Mouse (Mus musculus) megakaryocyte-erythroid progenitor cell, adult 5-6 weeks (primary cell): ENCODE data around the gene Plpp1. TPM values are rescaled to one million over a fixed set of nuclear protein-coding genes. Genes with fewer than 3 reads are reported as not detected.

ENCODE experiments used
- ATAC-seq: replicated peaks from 2 replicates; pipeline ENCODE4 v1.8.0; 2016; ENCODE audit warnings: mild to moderate bottlenecking, inconsistent platforms; ENCODE audit not compliant: severe bottlenecking, poor library complexity, low FRiP score, low TSS enrichment
- total RNA-seq, 2 experiments: library from RNA; stranded (forward) in 1 of 2; stranded (reverse) in 1 of 2; fragments of 200-1000, 215-1000 nt in 1 of 2; fragments of >200 nt in 1 of 2; fragmentation: Nextera tagmentation in 1 of 2; gene quantifications; 2 replicates each; pipeline ENCODE4 v1.2.3; 2014 to 2017

The Plpp1 gene
- total RNA-seq (2014; fragmentation: Nextera tagmentation), result 9.7 and 17.3 TPM in 2 replicates
- 8.3 and 19.3 TPM in 2 replicates for total RNA-seq (2017)

DNA sequence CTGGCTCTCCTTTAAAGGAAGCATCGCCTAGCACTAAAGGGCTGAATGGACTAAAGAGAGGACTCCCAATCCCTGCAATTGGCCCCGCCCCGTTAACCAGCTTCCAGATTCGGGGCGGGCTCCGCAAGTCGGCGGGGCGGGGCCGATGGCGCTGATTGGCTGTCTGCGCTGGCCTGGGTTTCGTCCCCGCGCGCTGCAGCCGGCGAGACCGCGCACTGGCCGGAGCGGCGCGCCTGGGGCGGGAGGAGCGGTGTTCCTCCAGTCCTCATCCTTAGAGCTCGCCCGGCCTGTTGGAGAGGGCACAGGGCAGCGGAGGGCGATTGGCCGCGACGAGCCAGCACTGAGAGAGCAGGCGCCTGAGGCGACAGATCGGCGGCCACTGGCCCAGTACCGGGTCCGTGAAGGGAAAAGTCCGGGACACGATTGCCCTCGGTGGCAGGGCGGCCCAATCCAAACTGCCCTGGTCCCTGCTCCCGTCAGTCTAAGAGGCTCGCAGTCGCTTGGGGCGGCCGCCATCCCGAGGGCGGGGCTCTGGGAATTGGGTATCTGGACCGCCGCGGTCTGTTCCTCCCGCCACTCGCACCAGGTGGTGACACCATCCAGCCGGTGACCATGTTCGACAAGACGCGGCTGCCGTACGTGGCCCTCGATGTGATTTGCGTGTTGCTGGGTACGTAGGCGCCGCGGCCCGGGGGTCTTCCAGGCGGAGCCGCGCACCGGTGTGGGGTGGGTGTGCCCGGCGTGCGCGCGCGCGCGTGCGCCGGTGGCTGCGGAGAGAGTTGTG lies at the start of gene Plpp1:
Gene Plpp1, plus strand, starts transcription at position 196 of the 784 bp plus-strand sequence.
- ATAC-seq, result peak; percentile 87

DNA sequence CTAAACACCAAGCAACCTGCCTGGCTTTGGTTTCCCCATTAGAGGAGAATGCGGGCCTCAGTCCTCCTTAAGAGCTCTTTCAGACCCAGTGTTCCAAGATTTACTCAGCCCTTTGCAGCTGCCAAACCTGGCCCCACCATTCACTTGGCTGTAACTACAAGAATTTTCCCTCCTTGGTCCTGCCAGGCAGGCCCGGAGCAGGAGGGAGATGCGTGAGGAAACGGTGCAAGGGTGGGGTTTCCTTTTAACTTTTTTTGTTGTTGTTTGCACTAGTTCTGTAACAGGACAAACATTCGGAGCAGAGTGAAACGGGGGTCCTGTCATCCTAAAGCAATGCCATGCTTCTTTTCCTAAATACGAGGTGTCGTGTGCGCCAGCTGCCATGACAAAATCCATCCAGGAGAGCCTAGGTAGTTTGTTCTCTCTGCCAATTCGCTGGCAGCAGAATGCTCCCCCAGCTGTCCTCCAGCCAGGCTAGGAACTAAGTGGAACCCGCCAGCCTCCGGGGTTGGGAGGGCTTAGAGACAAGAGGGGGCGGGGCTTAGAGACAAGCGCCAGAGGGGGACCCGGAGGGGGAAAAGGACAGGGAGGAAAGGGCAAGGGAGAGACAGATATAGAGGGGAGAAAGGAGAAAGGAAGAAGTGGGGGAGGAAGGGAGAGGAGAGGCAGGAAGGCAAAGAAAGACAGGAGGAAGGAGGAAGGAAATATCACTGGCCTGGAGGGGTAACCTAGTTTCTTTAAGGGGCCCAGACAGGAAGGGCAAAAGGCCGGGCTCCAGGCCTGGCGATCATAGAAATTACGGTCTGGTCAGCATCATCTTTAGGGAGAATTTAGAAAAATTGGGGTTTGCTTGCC lies 48.9 kb upstream of the Plpp1 start:
- peak; percentile 80 for ATAC-seq

DNA sequence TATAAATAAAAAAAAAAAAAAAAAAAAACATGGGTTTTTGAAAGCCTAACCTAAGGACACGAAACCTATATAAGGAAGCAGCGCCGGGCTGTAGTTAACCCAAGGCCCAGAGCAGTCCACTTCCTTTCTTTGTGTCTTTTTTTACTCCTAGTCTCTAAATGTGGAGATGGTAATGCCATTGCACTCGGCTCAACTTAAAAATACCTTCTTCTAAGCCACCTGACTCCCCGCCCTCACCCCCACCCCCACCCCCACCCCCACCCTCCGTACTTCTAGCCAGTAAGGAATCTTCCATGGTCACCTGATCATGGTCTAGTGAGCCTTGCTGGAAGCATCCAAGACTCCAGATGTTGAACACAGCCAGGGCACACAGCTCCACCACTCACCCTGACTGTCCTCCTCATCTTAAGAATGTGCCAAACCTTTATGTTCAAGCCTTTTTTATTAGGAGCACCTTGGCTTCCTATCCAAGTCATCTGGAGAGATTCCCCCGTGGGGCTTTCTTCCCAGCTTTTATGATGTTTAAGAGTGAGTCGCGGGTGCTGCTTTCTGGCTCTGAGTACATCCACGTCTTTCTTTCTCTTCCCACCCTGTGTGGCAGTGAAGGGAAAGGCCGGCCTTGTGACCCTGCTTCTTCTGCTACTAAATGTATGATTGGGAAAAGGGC lies 48.1 kb upstream of the Plpp1 start:
- no peak for ATAC-seq

DNA sequence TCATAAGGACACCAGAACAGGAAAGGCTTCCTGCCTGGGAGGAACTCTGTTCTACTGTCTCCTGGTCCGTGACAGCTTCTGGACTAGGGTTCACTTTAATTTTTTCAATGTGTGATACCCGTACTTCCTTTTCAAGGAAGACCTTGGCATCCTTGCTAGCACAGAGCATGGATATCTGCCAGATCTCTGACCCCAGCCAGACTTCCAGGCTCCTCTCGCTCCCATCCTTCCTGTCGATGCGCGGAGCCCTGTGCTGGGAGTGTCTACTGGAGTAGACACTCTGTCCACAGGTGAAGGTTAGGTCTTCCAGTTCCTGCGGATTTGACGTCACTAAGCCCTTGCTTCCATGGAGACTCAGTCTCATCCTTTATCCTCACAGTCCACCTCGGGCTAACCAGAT lies 47.1 kb upstream of the Plpp1 start:
- no peak for ATAC-seq

DNA sequence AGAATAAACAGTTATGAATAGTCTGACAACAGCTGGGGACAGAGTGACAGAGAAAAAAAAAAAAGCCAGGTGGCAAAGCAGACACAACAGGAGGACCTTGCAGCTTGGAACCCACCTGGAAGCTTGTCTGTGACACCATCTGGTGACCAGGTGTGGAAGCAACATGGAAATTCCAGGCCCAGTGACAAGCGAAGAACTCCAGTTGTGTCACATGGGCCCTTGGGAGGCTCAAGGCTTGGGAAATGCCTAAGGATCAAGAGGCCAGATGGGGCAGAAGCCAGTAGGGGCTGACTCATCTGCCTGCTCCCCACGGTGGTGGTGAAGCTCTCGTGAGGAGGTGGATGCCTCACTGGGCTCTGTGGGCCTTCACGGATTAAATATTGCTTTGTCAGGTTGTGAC lies 45.7 kb upstream of the Plpp1 start:
- ATAC-seq, result no peak

DNA sequence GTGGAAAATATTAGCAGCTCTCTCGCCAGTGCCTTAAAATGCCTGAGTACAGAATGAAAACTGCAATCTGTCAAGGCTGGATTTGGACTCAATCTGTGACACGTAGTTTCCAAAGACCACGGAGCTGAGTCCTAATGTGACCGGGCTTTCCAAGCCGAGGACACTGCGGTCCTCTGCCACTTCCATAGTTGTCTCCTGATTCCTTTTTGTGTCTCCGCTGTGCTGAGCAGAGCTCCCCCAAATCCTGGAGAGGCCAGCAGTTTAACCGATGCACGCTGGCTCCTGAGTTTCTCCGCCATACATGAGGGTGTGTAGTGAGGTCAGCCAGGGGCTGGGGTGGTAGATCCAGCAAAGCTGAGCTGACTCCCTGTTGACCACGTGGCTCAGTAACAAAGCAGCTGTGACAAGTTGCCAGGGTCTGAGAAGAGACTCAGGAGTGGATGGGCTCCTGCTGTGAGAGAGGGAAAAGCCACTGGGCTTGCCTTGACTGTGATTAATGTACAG lies 45.0 kb upstream of the Plpp1 start:
- no peak for ATAC-seq

DNA sequence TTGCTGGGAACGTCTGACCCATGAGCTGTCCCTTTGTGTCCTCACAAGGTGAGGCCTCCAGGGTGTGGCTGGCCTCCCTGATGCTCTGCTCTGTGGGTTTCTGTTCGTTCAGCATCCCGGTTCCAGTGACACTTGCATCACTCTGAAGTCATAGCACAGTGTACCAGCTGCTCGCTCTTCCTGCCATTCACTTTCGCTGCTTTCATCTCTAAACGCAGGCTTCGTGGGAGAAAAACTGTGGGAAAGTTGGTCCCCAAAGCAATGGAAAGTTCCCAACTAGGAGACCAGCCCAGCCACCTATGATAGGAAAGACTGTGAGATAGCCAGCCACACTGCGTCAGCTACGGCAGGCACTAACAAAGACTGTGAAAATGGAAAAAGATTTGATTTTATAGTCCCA lies 43.2 kb upstream of the Plpp1 start:
- ATAC-seq, result no peak

DNA sequence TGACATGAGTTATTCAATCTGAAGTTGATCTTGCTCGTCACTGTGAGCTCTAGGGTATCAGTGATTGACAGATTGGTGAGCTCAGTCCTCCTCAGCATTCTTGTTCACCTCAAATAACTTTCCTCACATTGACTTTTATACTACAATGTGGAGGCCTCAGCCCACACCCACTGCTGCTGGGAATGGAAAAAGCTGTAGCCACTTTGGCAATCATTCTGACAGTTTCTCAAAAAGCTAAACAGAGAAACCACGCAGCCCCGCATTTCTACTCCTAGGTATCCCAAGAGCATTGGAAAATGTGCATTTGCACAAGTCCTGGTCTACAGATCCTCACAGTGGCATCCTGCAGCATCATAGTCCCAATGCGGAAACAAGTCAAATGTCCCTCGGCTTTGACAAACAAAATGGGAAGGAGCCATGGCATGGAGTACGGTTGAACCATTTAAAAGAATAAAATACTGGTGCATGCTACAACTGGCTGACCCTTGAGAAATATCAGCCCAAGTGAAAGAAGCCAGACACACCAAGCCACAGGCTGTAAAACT lies 42.0 kb upstream of the Plpp1 start:
- no peak for ATAC-seq

DNA sequence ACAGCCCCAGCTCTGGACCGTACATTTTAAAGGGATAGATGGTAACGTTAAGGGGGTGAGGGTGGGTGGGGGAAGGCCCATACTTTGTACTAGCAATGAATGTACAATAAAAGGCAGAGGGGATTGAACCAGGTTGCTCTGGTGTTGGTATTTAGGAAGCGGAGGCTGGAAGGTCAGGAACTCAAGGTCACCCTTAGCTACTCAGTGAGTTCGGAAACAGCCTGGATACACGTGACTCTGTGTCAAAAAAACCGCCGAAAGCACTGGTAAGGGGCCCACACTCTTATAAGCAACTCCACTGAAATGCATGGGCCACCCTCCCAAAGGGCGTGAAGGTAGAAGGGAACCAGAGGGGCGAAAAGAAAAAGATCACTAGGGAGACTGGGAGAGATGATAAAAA lies 41.2 kb upstream of the Plpp1 start:
- ATAC-seq, result no peak

DNA sequence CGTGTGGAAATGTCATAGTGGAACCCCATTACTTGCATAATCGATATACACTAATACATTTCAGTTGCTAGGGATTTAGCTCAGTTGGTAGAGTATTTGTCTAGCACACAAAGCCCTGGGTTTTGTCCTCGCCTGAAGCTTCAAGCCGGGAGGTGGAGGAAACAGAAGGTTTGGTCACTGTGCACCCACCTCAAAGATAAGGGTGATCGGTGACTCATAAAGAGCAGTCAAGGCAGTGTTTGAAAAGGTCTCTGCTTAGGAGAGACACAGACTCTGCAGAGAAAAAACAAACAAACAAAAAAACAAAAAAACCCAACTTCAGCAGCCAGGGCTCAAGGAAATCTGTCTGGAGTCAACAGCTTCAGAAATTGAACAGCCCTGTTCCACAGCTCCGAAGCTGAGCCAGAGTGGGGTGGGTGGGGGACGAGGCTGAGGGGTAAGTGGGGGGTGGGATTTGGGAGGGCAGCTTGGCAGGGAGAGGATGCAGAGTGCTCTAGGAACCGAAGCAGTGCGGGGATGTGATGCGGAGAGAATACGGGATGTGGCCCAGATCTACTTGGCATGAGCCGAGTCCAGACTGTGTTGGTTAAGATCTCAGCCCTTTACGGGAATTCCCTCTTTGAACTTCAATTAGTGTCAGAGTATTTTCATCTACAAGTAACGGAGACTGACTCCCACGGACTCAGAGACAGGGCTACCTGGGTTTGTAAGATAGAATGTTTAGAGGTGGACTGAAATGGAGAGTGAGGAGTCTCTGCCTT lies 40.6 kb upstream of the Plpp1 start:
- no peak for ATAC-seq

DNA sequence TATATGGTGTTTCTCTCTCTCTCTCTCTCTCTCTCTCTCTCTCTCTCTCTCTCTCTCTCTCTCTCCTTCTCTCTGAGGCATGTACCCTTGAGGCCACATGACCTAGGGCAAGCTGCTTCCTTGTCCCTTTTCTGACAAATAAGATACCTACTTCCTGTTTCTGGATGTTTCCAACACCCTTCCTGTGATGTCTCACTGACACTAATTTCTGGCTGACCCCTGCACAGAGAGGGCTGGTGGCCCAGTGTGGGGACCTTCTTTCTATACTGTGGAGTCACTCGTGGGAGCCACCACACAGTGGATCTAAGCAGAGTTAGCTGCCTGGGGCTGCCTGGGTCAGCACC lies 40.1 kb upstream of the Plpp1 start:
- no peak for ATAC-seq

DNA sequence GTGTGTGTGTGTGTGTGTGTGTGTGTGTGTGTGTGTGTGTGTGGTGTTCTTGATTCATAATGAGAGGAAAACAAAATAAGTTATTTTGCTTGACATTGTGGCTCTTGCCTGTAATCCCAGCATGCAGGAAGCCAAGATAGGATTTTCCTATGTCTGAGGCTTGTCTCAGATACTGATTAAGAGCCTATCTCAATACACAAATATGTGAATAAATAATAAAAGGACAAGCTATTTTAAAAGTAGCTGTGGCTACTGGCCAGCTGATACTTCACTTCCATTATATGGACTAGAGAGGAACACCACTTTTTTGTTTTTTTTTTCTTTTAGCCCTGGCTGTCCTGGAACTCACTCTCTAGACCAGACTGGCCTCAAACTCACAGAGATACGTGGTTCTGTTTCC lies 38.8 kb upstream of the Plpp1 start:
- no peak for ATAC-seq

DNA sequence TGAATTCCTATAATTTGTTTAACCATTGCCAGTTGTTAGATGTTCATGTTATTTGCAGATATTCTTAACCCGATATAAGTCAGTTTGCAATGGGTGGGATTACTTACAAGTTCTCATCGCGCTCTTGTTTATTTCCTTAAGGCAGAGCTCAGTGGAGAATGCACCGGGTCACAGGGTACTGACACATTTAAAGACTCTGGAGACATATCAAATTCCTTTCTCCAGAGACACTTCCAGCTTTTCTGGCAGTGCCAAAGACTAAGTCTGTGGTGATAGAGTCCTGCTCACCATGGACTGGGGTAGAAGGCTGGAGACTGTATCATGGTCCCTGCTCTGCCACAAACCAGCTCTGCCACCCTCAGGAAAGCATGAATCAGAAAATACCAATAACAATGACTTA lies 38.0 kb upstream of the Plpp1 start:
- ATAC-seq, result no peak

DNA sequence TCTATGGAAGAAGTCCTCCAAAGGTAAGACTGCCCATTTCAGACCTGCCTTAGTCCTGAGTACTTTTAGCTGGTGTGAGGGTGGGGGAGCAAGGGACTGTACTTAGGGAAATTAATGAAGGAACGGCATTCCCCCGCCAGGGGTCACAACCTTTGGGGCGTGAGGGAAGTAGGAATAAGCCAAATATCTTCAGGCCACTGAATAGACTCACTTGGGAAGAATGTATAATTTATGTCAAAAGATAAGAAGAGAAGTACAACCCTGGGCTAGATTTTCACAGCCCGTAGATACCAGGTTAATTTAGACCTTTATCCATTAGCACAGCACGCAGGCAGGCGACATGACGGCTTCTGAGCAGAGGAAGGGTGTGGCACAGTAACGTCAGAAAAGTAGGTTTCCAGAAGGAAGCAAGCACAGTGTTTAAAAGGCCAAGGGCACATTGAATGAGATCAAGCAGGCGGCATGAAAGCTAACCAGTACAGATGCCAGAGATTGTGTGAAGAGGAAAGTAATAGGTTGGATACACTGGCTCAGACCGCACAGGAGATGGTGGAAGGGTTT lies 37.0 kb upstream of the Plpp1 start:
- peak; percentile 82 for ATAC-seq

DNA sequence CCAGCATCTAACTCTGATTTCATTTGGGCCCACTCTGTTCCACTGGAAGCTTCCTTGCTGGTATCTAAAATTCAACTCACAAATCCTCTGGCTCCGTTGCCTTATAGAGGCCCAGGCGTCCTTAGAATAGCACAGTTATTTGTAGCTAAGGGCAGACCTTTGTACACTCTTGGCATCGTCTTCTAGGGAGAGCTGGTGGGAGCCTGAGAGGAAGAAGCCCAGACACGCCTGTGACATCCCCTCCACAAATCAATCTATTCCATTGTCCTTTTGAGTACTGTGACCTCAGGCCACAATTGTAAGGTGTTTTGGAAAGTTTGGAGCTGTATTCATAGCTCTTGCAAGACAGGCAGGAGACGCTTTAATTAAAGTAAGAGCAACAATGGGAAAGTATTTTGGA lies 36.0 kb upstream of the Plpp1 start:
- ATAC-seq, result no peak

DNA sequence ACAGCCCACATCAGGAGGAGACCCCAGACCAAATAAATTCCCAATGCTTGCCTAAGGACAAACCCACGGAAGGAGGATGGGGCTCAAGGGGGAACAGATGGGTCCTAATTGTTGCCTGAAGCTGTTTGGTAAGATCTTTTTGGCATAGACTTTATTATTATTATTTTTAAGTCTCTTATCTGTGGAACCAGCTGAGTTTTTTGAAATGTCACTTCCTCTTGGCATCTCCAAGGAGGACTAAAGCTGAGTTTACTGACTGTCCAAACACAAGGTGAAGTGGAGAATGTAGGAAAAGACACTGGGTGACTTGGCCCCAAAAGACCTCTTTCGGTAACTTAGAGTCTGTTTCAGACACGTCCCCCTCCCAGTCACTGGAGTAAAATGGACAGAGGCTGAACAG lies 34.9 kb upstream of the Plpp1 start:
- ATAC-seq, result no peak

DNA sequence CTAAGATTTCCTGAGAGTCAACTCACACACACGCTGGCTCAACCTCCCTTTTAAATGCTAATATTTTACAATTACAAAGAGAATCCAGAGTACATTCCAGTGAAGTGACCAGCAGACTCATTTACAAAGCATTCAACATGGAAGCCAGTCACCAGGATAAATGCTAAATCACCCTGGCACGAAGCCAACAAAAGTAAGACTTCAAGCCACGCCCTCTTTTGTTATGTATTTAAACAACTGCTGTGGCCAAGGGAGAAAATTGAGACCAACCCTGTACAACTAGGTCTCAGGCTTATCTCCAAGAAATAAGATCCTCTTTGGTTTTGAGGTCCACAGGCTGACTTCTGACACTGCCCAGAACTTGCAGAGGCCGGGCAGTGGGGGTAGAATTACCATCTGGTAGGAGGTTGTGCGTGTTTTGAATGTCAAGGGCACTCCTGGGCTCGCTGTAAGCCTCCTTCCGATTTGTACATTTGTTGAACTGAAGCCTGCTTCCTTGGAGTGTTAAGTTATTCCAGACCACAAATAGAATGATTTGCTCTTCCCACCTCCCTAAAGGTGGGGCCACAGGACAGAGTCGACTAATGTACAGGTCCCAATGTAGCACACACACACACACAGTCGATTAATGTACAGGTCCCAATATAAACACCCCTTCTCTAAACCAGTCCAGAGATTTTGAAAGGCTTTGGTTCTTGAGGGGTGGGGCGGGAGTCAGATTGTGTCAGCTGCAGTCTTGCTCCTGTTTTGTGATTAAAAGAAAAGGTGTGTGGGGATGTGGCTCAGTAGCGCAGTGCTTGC lies 29.9 kb upstream of the Plpp1 start:
- peak; percentile 82 for ATAC-seq
